Mouse (Mus musculus) CH12.LX (cell line): ENCODE measurements around the gene Zfp945.

ENCODE experiments used
- CTCF ChIP-seq, 2 experiments: IDR thresholded peaks in 1 of 2; conservative IDR thresholded peaks in 1 of 2; 2 replicates each; pipeline ENCODE4 v1.5.1; 2011 to 2012; ENCODE audit warnings: low read depth in 2 of 2, low read length in 2 of 2, improper control_type of control experiment in 1 of 2, inconsistent platforms in 1 of 2, mild to moderate bottlenecking in 1 of 2, moderate library complexity in 1 of 2
- EP300 ChIP-seq: IDR thresholded peaks from 2 replicates; pipeline ENCODE4 v1.6.1; 2011; ENCODE audit warnings: low read length, improper control_type of control experiment
- GABPA ChIP-seq: IDR thresholded peaks from 2 replicates; pipeline ENCODE4 v1.6.1; 2012; ENCODE audit warnings: low read depth, low read length, improper control_type of control experiment, inconsistent platforms; ENCODE audit not compliant: insufficient replicate concordance
- HCFC1 ChIP-seq: IDR thresholded peaks from 2 replicates; pipeline ENCODE4 v1.6.1; 2012; ENCODE audit warnings: low read depth, mild to moderate bottlenecking, inconsistent platforms, low read length, improper control_type of control experiment
- IRF4 ChIP-seq: IDR thresholded peaks from 2 replicates; pipeline ENCODE4 v1.6.1; 2014; ENCODE audit warnings: low read depth, mild to moderate bottlenecking, inconsistent platforms, low read length, improper control_type of control experiment
- JUN ChIP-seq: IDR thresholded peaks from 2 replicates; pipeline ENCODE4 v1.6.1; 2011; ENCODE audit warnings: low read depth, mild to moderate bottlenecking, low read length, improper control_type of control experiment, moderate library complexity; ENCODE audit not compliant: insufficient read depth
- MAZ ChIP-seq: IDR thresholded peaks from 2 replicates; pipeline ENCODE4 v1.6.1; 2012; ENCODE audit warnings: low read depth, mild to moderate bottlenecking, inconsistent platforms, low read length, improper control_type of control experiment, moderate library complexity
- NELFE ChIP-seq: IDR thresholded peaks from 2 replicates; pipeline ENCODE4 v1.6.1; 2011; ENCODE audit warnings: low read depth, low read length, improper control_type of control experiment
- POLR2A ChIP-seq: IDR thresholded peaks from 2 replicates; pipeline ENCODE4 v1.6.1; 2011; ENCODE audit warnings: low read depth, mild to moderate bottlenecking, improper control_type of control experiment, low read length
- RCOR1 ChIP-seq: conservative IDR thresholded peaks from 2 replicates; pipeline ENCODE4 v1.6.1; 2012; ENCODE audit warnings: low read depth, mild to moderate bottlenecking, inconsistent platforms, low read length, improper control_type of control experiment
- TBP ChIP-seq: conservative IDR thresholded peaks from 2 replicates; pipeline ENCODE4 v1.6.1; 2011; ENCODE audit warnings: low read depth, low read length, improper control_type of control experiment
- USF1 ChIP-seq: IDR thresholded peaks from 2 replicates; pipeline ENCODE4 v1.6.1; 2014; ENCODE audit warnings: low read depth, mild to moderate bottlenecking, inconsistent platforms, low read length, improper control_type of control experiment
- ZMIZ1 ChIP-seq: IDR thresholded peaks from 2 replicates; pipeline ENCODE4 v1.6.1; 2012; ENCODE audit warnings: low read depth, mild to moderate bottlenecking, inconsistent platforms, low read length, improper control_type of control experiment
- ZNF384 ChIP-seq: IDR thresholded peaks from 2 replicates; pipeline ENCODE4 v1.6.1; 2012; ENCODE audit warnings: low read depth, low read length, improper control_type of control experiment, inconsistent platforms

DNA sequence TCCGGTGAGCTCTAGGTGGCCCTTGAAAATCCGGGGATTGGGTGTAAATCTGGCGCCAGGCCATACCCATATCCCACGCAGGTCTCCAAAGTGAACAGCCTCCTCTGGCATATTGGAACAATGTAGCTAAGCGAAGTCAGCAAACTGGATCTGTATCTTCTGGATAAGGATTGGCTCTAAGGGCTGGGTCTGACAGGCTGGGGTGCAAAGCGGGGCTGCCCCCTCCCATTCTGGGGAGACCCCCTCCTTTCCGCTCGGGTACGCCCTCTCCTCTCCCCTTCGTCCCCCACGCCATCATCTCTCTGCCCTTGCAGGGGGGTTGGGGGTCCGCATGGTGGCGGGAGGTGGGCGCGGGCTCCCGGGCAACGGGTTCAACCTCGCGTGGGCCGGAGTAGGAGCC is 9.4 kb upstream of the Zfp945 start:
- TF ChIP-seq POLR2A, result no peak
- no peak for TF ChIP-seq CTCF (conservative IDR thresholded peaks at IDR 0.05 in 1 of 2, IDR thresholded peaks at IDR 0.05 in 1 of 2; ENCODE audit: low read depth in 2 of 2, low read length in 2 of 2)
- TF ChIP-seq RCOR1, result no peak
- TF ChIP-seq JUN, result no peak
- no peak for TF ChIP-seq NELFE
- no peak for TF ChIP-seq ZNF384
- TF ChIP-seq IRF4, result no peak
- TF ChIP-seq GABPA, result no peak
- TF ChIP-seq MAZ, result no peak
- no peak for TF ChIP-seq HCFC1
- no peak for TF ChIP-seq EP300
- TF ChIP-seq ZMIZ1, result no peak
- TF ChIP-seq TBP, result no peak
- no peak for TF ChIP-seq USF1
